Comparison of ENCODE assay signal across 9 mouse cellular contexts in the genomic region with DNA sequence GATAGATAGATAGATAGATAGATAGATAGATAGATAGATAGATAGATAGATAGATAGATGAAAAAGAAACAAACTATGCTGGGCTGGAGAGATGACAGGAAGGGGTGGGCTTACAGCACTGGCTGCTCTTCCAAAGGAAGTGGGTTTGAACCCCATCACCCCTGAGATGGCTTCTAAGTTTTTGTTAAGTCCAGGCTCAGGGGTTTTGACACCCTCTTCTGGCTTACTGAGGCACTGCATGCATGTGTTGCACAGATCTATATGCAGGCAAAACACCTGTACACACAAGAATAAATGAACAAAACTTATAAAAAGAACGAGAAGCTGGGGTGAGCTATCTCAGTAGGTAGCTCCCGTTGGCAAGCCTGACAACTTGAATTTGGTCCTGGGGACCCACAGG. TPM values are rescaled to one million over a fixed set of nuclear protein-coding genes. Genes with fewer than 3 reads are reported as not detected.
DNase-seq lines count a peak whose midpoint lies in the region; ATAC-seq and TF ChIP-seq lines count a peak whose summit lies in the region.
"Had no signal": no experiment of that assay in that cellular context is flagged by ENCODE, and none has a peak within 500 bp of the region (broad histone marks: within the 10 kb centered on the region; RNA-seq: fewer than 3 reads in every experiment).

No protein-coding gene starts in this region.

- H3K36me3 ChIP-seq in kidney, embryonic 16.5 days (ENCODE audit: insufficient read depth, low read length): no peaks in the 10 kb centered on the region
- H3K36me3 ChIP-seq in splenic B cell, adult 2 months (ENCODE audit: control insufficient read depth, insufficient read depth, low read length, poor library complexity, severe bottlenecking): no peaks in the 10 kb centered on the region
- no peaks in the 10 kb centered on the region for H3K36me3 ChIP-seq in hindbrain, embryonic 13.5 days
- H3K36me3 ChIP-seq: hindbrain, embryonic 15.5 days had no signal

- no peak for TF ChIP-seq CTCF in cerebellum, adult 2 months (IDR thresholded peaks at IDR 0.05; ENCODE audit: borderline replicate concordance, insufficient read depth, low read depth, low read length)

- TF ChIP-seq POLR2A in cerebellum, adult 2 months (IDR thresholded peaks at IDR 0.05; ENCODE audit: borderline replicate concordance, insufficient read depth, low read length): no peak

- H3K9me3 ChIP-seq in kidney, embryonic 16.5 days (ENCODE audit: low read length): no peaks in the 10 kb centered on the region
- no peaks in the 10 kb centered on the region for H3K9me3 ChIP-seq in hindbrain, embryonic 13.5 days
- H3K9me3 ChIP-seq: hindbrain, embryonic 15.5 days had no signal

- 78% methylated on average over 2 of the region's 2 CpGs for WGBS in kidney, embryonic 16.5 days
- WGBS in hindbrain, embryonic 13.5 days: 84% methylated on average over 2 of the region's 2 CpGs
- 72% methylated on average over 2 of the region's 2 CpGs for WGBS in cerebellum, adult 2 months

- no peak overlapping the region for H3K9ac ChIP-seq in kidney, embryonic 16.5 days (replicated peaks; ENCODE audit: low read length)
- H3K9ac ChIP-seq in hindbrain, embryonic 13.5 days: no peak overlapping the region
- H3K9ac ChIP-seq: hindbrain, embryonic 15.5 days had no signal

- H3K27ac ChIP-seq in kidney, embryonic 16.5 days (ENCODE audit: low read length): no peak overlapping the region
- no peak overlapping the region for H3K27ac ChIP-seq in hindbrain, embryonic 13.5 days
- H3K27ac ChIP-seq in cerebellum, adult 2 months (ENCODE audit: insufficient read depth, low read length): no peak overlapping the region
- H3K27ac ChIP-seq: hindbrain, embryonic 15.5 days had no signal

- no peaks in the 10 kb centered on the region for H3K4me1 ChIP-seq in kidney, embryonic 16.5 days (ENCODE audit: insufficient read depth, low read length)
- no peaks in the 10 kb centered on the region for H3K4me1 ChIP-seq in hindbrain, embryonic 13.5 days (replicated peaks)
- H3K4me1 ChIP-seq in cerebellum, adult 2 months (ENCODE audit: control insufficient read depth, insufficient read depth, low read length): no peaks in the 10 kb centered on the region
- H3K4me1 ChIP-seq: hindbrain, embryonic 15.5 days had no signal

- peak; percentile 30 for DNase-seq in kidney, adult 11 months
- DNase-seq in MEL-GATA-1-ER (ENCODE audit: extremely low read depth, low read depth): peak; percentile 13
- peak; percentile 38 to 69 for DNase-seq in kidney, postnatal 36 days
- DNase-seq in splenic B cell, adult 2 months (ENCODE audit: low read depth, low spot score): peak; percentile 83
- DNase-seq in cerebellum, adult 11-12 months: no peak
- DNase-seq in cerebellum, adult 2 months: no peak

- no peak overlapping the region for H3K4me3 ChIP-seq in kidney, embryonic 16.5 days (ENCODE audit: low read length)
- no peak overlapping the region for H3K4me3 ChIP-seq in hindbrain, embryonic 13.5 days
- H3K4me3 ChIP-seq in cerebellum, adult 2 months (replicated peaks; ENCODE audit: insufficient read depth, low read depth, low read length): no peak overlapping the region
- H3K4me3 ChIP-seq: hindbrain, embryonic 15.5 days had no signal

- H3K27me3 ChIP-seq in kidney, embryonic 16.5 days (ENCODE audit: insufficient read depth, low read length): no peaks in the 10 kb centered on the region
- no peaks in the 10 kb centered on the region for H3K27me3 ChIP-seq in splenic B cell, adult 2 months (ENCODE audit: control insufficient read depth, insufficient read depth, low read length, poor library complexity, severe bottlenecking)
- no peaks in the 10 kb centered on the region for H3K27me3 ChIP-seq in hindbrain, embryonic 13.5 days
- H3K27me3 ChIP-seq in cerebellum, adult 2 months (ENCODE audit: control insufficient read depth, insufficient read depth, low read length): no peaks in the 10 kb centered on the region
- H3K27me3 ChIP-seq: hindbrain, embryonic 15.5 days had no signal

- H3K4me2 ChIP-seq in kidney, embryonic 16.5 days (replicated peaks; ENCODE audit: low read depth, low read length): no peak overlapping the region
- no peak overlapping the region for H3K4me2 ChIP-seq in hindbrain, embryonic 13.5 days
- H3K4me2 ChIP-seq: hindbrain, embryonic 15.5 days had no signal

- no peak for ATAC-seq in kidney, embryonic 16.5 days (ENCODE audit: low FRiP score, low TSS enrichment)
- ATAC-seq in hindbrain, embryonic 13.5 days (ENCODE audit: low FRiP score): no peak

RNA-seq across cellular contexts. Expression of a gene that starts 55.5 kb away (rescaled TPM):
- 104 TPM in 2 replicates for polyA plus RNA-seq in kidney, embryonic 16.5 days (2015; fragmentation: Nextera tagmentation; extraction: Ambion mirVana)
- 63.4 and 66.3 TPM in 2 replicates for polyA plus RNA-seq in hindbrain, embryonic 13.5 days (2015; fragmentation: Nextera tagmentation; extraction: Ambion mirVana)
- polyA plus RNA-seq in cerebellum, adult 2 months (2012; rRNA removed): 72.2 and 76.8 TPM in 2 replicates

Comparison
In these comparisons a context has a peak if more than half of its experiments do, and no peak if none do; other contexts are left out.
1. DNase-seq: peak in kidney, adult 11 months (single experiment), MEL-GATA-1-ER (single experiment), kidney, postnatal 36 days (2 of 2) and splenic B cell, adult 2 months (single experiment); none in cerebellum, adult 11-12 months (single experiment) and cerebellum, adult 2 months (0 of 2).